Mouse (Mus musculus) embryo, embryonic 10 days (tissue): Measurements from ENCODE around the gene Sstr1.

ENCODE experiments used
- DNase-seq: peaks from one replicate; pipeline ENCODE4 v3.0.0-alpha.2; 2015; ENCODE audit warnings: low spot score

Sstr1 gene

GRCm38 (mm10) chr12:58211163-58212071 is at the start of gene Sstr1:
Gene Sstr1, plus strand, starts transcription at chr12:58211772.
- DNase-seq, result no peak

- DNase-seq, result no peak
Measured at GRCm38 (mm10) chr12:58198810-58199209, 12.8 kb upstream of the Sstr1 start.

GRCm38 (mm10) chr12:58201190-58201589 is 10.4 kb upstream of the Sstr1 start:
- no peak for DNase-seq

GRCm38 (mm10) chr12:58207956-58208355 is 3.6 kb upstream of the Sstr1 start:
- DNase-seq, result no peak

GRCm38 (mm10) chr12:58212261-58212923 is 820 bp downstream of the Sstr1 start:
- DNase-seq, result peak; percentile 67

GRCm38 (mm10) chr12:58212924-58213450 is 1.4 kb downstream of the Sstr1 start:
- peak; percentile 14 for DNase-seq

GRCm38 (mm10) chr12:58213451-58214288 is 2.1 kb downstream of the Sstr1 start:
- peak; percentile 80 for DNase-seq

- DNase-seq, result peak; percentile 33
Measured at GRCm38 (mm10) chr12:58214289-58215136, 2.9 kb downstream of the Sstr1 start.

- peak; percentile 10 for DNase-seq
Measured at GRCm38 (mm10) chr12:58216218-58216617, 4.6 kb downstream of the Sstr1 start.

- no peak for DNase-seq
Measured at GRCm38 (mm10) chr12:58219078-58219477, 7.5 kb downstream of the Sstr1 start.

- no peak for DNase-seq
Measured at GRCm38 (mm10) chr12:58225644-58226043, 14.1 kb downstream of the Sstr1 start.

- no peak for DNase-seq
Measured at GRCm38 (mm10) chr12:58232489-58232888, 20.9 kb downstream of the Sstr1 start.

GRCm38 (mm10) chr12:58251901-58252300 is 40.3 kb downstream of the Sstr1 start:
- DNase-seq, result no peak
